Mouse (Mus musculus) liver, postnatal 0 days (tissue): Measurements from ENCODE around the gene Polr3g.

ENCODE experiments used
- CTCF ChIP-seq: sonication (generic); IDR thresholded peaks from 2 replicates; pipeline ENCODE4 v1.5.1; 2016; ENCODE audit warnings: antibody characterized with exemption, low read depth
- EP300 ChIP-seq: IDR thresholded peaks from 2 replicates; pipeline ENCODE4 v1.6.1; 2016; ENCODE audit warnings: antibody characterized with exemption, low read depth, mild to moderate bottlenecking

- TF ChIP-seq CTCF (no peak), EP300 (no peak)
Observed at GRCm38 (mm10) chr13:81689587-81689986, 21.2 kb downstream of the Polr3g start.
